Mouse (Mus musculus): ENCODE data around the gene 4933425L06Rik.

Gene 4933425L06Rik

GRCm38 (mm10) chr13:105081862-105082261, at the start of gene 4933425L06Rik:
Gene 4933425L06Rik (plus strand): TSS chr13:105082122.
- no peak for DNase-seq (ENCODE audit: low spot score)

GRCm38 (mm10) chr13:105037816-105038215, 44.1 kb upstream of the 4933425L06Rik start:
- DNase-seq (ENCODE audit: low spot score), result no peak

GRCm38 (mm10) chr13:105038334-105038733, 43.6 kb upstream of the 4933425L06Rik start:
- DNase-seq (ENCODE audit: low spot score), result no peak

GRCm38 (mm10) chr13:105043882-105044281, 38.0 kb upstream of the 4933425L06Rik start:
- no peak for DNase-seq (ENCODE audit: low spot score)

- no peak for DNase-seq (ENCODE audit: low spot score)
Measured at GRCm38 (mm10) chr13:105047377-105047776, 34.5 kb upstream of the 4933425L06Rik start.

- no peak for DNase-seq (ENCODE audit: low spot score)
Measured at GRCm38 (mm10) chr13:105048662-105049061, 33.3 kb upstream of the 4933425L06Rik start.

- DNase-seq (ENCODE audit: low spot score), result no peak
Measured at GRCm38 (mm10) chr13:105051432-105051831, 30.5 kb upstream of the 4933425L06Rik start.

GRCm38 (mm10) chr13:105053618-105054017, 28.3 kb upstream of the 4933425L06Rik start:
- no peak for DNase-seq (ENCODE audit: low spot score)

- peak; percentile 74 for DNase-seq (ENCODE audit: low spot score)
Measured at GRCm38 (mm10) chr13:105054181-105054940, 27.6 kb upstream of the 4933425L06Rik start, which contains the start of gene Rgs7bp. Gene Rgs7bp (minus strand): TSS chr13:105054930.

- no peak for DNase-seq (ENCODE audit: low spot score)
Measured at GRCm38 (mm10) chr13:105054941-105055309, 27.0 kb upstream of the 4933425L06Rik start.

GRCm38 (mm10) chr13:105055374-105055773, 26.5 kb upstream of the 4933425L06Rik start:
- DNase-seq (ENCODE audit: low spot score), result no peak

GRCm38 (mm10) chr13:105066119-105066518, 15.8 kb upstream of the 4933425L06Rik start:
- DNase-seq (ENCODE audit: low spot score), result no peak

GRCm38 (mm10) chr13:105066890-105067845, 14.8 kb upstream of the 4933425L06Rik start:
- DNase-seq (ENCODE audit: low spot score), result no peak

GRCm38 (mm10) chr13:105089276-105089675, 7.4 kb downstream of the 4933425L06Rik start:
- DNase-seq (ENCODE audit: low spot score), result no peak

GRCm38 (mm10) chr13:105096316-105096715, 14.4 kb downstream of the 4933425L06Rik start:
- peak; percentile 10 for DNase-seq (ENCODE audit: low spot score)

GRCm38 (mm10) chr13:105100705-105101104, 18.8 kb downstream of the 4933425L06Rik start:
- no peak for DNase-seq (ENCODE audit: low spot score)

- no peak for DNase-seq (ENCODE audit: low spot score)
Measured at GRCm38 (mm10) chr13:105104385-105104784, 22.5 kb downstream of the 4933425L06Rik start.

- DNase-seq (ENCODE audit: low spot score), result no peak
Measured at GRCm38 (mm10) chr13:105111599-105111998, 29.7 kb downstream of the 4933425L06Rik start.

GRCm38 (mm10) chr13:105121617-105122016, 39.7 kb downstream of the 4933425L06Rik start:
- no peak for DNase-seq (ENCODE audit: low spot score)

GRCm38 (mm10) chr13:105122092-105122491, 40.2 kb downstream of the 4933425L06Rik start:
- DNase-seq (ENCODE audit: low spot score), result no peak

- no peak for DNase-seq (ENCODE audit: low spot score)
Measured at GRCm38 (mm10) chr13:105130080-105130479, 48.2 kb downstream of the 4933425L06Rik start.

GRCm38 (mm10) chr13:105132370-105132769, 50.4 kb downstream of the 4933425L06Rik start:
- no peak for DNase-seq (ENCODE audit: low spot score)

GRCm38 (mm10) chr13:105132776-105133175, 50.9 kb downstream of the 4933425L06Rik start:
- DNase-seq (ENCODE audit: low spot score), result no peak
